Mouse (Mus musculus) spleen, adult 18-20 months (tissue): ENCODE data around the gene Loxl4.

ENCODE experiments used
- DNase-seq, 2 experiments: peaks; one replicate each; pipeline ENCODE4 v3.0.0; 2022; ENCODE audit warnings: mixed read lengths in 2 of 2

Gene Loxl4

DNA sequence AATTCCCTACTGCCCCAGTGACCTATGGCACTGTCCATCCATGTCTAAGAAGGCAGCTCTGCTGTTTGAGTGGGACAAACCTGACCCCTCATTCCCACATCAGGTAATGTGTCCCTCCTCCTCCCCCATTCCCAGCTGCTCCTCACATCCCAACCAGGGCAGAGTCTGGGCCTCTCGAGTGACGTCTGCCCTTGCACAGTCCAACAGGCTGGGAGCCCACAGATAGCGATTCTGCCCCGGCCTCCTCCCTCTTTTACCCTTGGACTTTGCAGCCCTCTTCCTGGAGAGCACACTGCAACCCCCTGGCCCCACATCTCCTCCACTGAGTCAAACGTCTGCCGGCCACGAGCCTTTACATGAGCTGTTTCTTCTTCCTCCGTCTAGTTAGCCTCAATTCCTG is 10.0 kb downstream of the Loxl4 start:
- no peak for DNase-seq

- DNase-seq = no peak
Observed at GRCm38 (mm10) chr19:42602041-42602440, 10.6 kb downstream of the Loxl4 start.

DNA sequence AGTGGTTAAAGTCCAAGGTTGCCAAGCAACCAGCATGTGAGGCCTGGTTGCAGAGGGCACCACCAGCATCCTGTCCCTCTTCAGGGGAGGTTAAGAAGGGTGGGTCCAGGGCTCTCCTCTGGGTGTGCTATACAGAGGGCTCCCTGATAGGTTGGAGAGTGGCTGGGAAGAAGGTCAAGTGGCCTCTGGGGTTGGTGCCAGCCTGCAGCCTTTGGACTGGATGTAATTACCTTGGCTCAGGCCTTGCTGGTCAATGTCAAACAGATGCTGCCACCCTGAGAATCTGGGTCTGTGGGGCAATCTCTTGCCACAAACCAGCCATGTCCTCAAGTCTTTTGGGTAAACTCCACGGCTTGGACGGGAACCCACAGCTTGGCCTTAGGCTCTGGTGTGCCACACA is 11.2 kb downstream of the Loxl4 start:
- DNase-seq = no peak

DNA sequence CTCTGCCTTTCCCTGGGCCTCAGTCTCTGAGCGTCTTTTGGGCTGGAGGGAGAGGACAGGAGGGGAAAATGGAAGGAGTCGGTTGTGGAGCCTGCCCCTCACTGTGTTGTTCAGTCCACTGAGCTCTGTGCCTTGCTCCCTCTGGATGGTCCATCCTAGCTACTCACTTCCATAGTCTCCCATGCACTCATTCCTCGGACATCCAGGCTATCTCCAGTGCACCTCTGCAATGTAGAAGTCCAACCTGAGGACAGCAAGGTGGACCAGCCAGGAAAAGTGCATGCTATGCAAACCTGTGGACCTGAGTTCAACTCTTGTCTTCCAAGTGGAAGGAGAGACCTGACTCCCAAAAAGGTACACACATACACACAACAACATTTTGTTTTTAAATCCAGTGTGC is 12.0 kb downstream of the Loxl4 start:
- DNase-seq = no peak

- no peak for DNase-seq
Observed at GRCm38 (mm10) chr19:42599891-42600290, 12.7 kb downstream of the Loxl4 start.

DNA sequence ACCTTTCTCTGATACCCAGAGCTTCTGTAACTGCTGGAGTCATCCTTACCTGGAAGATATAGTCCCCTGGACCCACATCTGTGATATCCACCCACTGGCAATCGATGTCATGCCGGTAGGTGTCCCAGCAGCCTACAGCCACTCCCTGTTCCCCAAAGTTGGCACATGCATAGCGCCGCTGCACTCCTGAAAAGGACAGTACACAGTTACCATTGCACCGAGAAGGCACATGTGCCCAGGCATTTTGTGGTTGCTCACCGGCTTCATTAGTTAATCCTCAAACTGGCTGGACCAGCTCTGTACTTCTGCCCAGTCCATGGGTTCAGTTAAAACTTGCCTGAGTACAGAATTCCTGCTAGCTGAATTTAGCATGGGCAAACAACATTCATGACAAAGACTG is 14.7 kb downstream of the Loxl4 start:
- DNase-seq = no peak

DNA sequence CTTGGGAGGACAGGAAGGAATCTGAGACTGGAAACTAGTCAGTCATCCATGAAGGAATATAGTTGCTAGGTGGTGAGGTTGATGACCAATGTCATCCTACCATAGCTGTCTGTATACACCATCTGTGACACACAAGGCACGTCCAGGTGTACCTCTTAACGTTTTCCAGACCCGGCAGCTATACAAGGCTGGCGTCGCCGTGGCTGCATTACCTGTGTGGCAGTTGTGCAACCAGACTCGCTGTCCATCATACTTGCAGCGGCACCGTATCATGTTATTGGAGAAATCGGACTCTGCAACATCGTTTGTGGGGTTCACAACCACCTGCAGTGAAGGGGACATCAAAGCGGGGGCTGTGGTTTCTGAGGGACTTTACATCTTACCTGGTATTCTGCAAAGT is 15.3 kb downstream of the Loxl4 start:
- DNase-seq = no peak

- DNase-seq = no peak
Observed at GRCm38 (mm10) chr19:42595066-42595465, 17.5 kb downstream of the Loxl4 start.

DNA sequence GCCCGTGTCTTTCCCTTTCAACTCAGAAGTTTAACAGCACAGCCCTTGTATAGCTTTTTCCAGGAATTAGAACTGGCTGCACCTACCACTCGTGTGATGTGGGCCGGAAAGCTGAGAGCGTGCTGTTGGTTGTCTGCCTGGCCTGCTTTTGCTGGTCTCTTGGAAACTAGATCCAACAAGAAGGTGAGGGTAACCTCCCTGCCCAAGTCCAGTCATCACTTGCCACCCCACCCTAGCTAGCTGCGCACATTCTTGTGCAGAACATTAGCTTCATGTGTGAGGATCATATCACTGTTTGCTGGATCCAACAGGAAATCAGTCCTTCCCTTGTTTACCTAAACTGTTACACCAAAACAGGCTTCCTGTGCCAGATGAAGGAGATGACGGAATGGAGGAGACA is 19.2 kb downstream of the Loxl4 start:
- DNase-seq = no peak

GRCm38 (mm10) chr19:42591534-42591933 is 21.1 kb downstream of the Loxl4 start:
- DNase-seq = no peak

DNA sequence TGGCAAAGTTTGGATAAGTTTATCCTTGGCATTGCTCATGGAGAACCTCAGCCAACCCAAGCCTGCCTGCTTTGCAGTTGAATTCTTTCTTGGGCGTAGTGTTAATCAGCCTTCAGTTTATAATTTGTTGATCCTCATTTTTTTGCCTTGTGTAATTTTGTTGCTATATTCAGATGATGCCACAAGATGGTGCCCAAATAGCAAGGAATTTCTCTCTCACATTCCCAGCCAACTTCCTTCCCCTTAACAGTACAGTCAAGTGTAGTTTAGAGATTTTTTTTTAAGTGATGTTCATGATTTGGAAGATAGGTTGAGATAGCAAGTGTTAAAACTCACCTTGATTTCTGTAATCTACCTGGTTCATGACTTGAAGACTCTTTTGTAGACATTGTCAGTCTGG is 23.4 kb downstream of the Loxl4 start:
- no peak for DNase-seq

GRCm38 (mm10) chr19:42587704-42588103 is 24.9 kb downstream of the Loxl4 start:
- DNase-seq = no peak

- DNase-seq = no peak
Observed at GRCm38 (mm10) chr19:42584188-42584587, 28.4 kb downstream of the Loxl4 start.

GRCm38 (mm10) chr19:42583677-42584076 is 28.9 kb downstream of the Loxl4 start:
- no peak for DNase-seq

DNA sequence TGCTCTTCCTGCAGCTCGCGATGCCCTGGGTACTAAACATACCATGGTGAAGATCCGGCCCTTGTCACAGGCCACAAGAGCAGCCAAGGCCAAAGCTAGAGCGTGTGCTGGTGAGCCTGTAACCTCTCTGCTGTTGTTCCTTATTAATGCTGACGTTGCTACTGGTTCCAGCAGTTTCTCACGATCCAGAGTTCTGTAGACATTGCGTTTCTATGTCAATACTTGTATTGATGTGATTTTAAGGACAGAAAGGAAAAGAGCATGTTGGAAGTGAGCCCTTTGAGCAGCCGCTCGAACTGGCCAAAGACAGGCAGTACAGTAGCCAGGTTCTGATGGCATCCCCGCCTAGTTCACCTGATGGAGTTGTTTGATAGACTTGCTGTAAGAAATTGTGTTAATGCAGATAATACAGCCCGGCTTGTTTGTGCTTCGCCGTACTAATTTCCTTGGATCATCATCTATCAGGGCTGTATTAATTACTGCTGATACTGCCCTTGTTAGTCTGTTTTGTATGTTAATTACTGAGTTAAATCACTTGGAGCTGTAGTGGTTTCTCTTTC is 29.7 kb downstream of the Loxl4 start:
- no peak for DNase-seq

DNA sequence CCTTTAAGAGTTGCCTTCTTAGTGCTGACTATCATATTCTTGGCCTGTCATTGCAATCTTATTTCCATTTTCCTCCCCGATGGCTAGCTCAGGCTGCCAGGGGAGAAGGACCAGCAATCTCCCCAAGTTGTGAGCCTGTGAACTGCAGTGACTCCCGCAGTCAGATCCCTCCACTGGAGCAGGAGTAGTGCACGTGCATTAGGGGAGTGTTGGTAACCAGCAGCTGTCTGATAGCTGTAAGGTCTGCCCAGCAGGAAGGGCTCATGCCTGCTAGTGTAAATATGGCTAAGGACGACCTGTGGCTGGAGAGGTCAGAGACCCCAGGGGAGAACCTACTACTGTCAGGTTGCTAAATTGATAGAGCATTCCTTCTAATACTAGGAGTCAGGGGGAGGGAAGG is 31.9 kb downstream of the Loxl4 start:
- no peak for DNase-seq

GRCm38 (mm10) chr19:42578631-42579030 is 34.0 kb downstream of the Loxl4 start:
- no peak for DNase-seq

DNA sequence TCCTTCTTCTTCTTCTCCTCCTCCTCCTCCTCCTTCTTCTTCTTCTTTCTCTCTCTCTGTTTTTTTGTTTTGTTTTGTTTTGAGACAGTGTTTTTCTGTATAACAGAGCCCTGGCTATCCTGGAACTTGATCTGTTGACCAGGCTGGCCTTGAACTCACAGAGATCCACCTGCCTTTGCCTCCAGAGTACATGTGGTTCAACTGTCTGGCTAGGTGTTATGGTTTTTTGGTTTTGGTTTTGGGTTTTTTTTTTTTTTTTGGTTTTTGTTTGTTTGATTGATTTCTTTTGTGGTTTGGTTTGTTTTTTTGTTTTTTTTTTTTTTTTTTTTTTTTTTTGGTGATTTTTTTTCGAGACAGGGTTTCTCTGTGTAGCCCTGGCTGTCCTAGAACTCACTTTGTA is 35.8 kb downstream of the Loxl4 start:
- DNase-seq = no peak

- no peak for DNase-seq
Observed at GRCm38 (mm10) chr19:42575317-42575716, 37.3 kb downstream of the Loxl4 start.

DNA sequence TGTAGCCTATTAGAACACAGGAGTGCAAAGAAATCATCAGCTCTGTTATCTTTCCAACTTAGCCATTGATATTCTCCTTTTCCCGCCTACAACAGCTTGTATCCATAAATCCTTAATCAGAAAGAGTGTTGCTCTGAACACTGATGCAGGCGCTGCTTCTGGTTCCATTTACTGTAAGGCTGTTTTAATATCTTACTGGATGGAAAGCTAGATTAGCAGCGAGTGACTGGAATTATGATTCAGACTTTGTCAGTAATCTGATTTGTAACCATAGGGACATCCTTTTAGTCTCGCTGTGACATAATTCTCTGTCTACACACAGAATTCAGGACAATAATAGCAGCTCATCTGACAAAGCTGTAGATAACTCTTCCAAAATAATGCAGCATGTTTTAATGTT is 41.3 kb downstream of the Loxl4 start:
- DNase-seq = no peak

DNA sequence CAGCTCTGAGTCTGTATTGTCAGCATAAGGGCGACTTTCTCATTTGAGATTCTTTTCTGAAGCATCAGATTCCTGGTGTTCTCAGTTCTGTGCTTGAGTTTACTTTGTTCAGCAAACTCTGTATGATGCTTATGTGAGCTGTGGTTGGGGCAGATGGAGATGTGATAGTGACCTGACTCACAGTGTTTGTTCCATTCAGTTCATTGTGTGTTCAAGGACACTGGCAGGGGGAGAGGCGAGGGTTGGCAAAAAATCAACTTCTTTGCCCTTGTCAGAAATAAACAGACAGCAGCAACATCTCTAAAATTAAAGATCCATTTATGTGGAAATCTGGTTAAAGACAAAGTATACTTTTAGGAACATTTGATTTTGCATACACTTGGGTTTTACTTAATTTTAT is 43.5 kb downstream of the Loxl4 start:
- no peak for DNase-seq

DNA sequence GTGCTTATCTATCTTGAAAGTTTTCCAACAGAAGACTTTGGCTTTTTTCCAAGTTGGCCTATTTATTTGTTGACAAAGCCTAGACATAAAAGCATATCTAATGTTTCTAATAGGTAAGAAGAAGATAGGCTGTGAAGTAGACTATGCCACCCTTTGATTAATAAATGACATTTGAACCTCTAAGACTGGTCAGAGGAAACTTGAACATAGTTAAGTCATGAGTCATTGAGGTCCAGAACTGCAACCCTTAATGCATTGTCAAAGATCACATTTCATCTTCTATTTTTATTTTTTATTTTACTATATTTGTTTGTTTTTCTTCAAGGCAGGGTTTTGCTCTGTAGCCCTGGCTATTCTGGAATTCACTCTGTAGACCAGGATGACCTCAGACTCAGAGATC is 45.6 kb downstream of the Loxl4 start:
- no peak for DNase-seq

DNA sequence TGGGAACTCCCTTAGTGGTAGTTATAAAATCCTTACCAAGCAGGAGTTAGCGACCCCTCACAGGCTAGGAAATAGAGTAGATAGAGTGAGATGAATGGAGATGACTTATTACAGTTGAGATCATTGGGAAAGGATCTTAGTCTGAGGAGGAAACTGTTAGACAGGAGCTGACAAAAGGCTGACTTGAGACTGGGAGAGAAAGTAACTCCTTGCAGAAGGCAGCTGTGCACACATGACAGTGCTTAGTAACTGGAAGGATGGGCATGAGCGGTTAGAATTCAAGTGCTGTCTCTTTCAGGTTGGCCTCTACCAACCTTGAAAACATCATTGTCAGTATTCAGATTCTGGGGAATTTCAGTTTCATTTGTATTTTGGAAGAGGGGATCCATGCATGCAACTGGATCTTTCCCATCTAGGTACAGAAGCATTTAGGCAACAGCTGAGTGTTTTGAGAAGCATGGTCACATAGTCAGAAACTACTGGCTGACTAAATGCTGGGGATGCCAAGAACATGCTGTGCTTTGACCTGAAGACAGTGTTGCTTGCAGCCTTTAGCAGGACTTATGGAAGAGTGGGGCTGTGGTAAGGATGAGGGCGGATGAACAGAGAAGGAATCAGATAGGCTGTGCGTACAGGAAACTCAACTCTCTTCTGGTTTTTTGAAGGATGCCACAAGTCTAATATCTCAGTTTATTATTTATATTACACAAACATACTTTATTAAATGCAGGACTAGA is 46.2 kb downstream of the Loxl4 start:
- DNase-seq = no peak

GRCm38 (mm10) chr19:42563726-42564270 is 48.8 kb downstream of the Loxl4 start:
- DNase-seq = no peak

GRCm38 (mm10) chr19:42562981-42563380 is 49.6 kb downstream of the Loxl4 start:
- no peak for DNase-seq
